Mouse (Mus musculus): ENCODE measurements around the gene Dnajc5g. TPM values are rescaled to one million over a fixed set of nuclear protein-coding genes. Genes with fewer than 3 reads are reported as not detected.

Dnajc5g gene
- polyA plus RNA-seq, 1 experiment from 2014 or later = not detected

DNA sequence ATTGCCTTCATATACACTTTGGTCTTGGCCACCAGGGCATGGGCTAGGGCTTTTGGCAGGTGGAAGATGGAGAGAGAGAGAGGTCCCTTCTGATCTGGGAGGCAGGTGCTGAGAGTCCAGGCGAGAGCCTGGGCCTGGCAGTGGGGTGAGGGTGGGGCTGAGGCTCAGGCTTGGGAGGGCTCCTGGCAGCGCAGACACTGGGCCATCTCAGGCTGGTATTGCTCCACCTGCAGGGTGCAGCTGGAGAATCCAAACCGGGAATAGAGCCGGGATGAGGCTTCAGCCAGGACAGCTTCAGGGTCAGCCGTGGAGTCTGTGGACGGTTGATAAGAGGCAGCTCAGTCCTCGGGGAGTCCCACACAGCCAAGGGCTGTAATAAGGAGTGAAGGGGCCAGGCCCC, 19.5 kb upstream of the Dnajc5g start:
- H3K9me3 ChIP-seq (replicated peaks) = no peaks in the 10 kb centered on the region
- H3K36me3 ChIP-seq = no peaks in the 10 kb centered on the region
- H3K9ac ChIP-seq = no peak overlapping the region
- H3K4me3 ChIP-seq = no peak overlapping the region
- peaks cover 84% of the 10 kb centered on the region for H3K27me3 ChIP-seq (replicated peaks)
- no peak for ATAC-seq
- no peak overlapping the region for H3K27ac ChIP-seq
- peaks cover 13% of the 10 kb centered on the region for H3K4me1 ChIP-seq
- H3K4me2 ChIP-seq = no peak overlapping the region
- WGBS (ENCODE audit: insufficient replicate concordance) = 27% methylated on average over 7 of the region's 7 CpGs

- 75% methylated on average over 2 of the region's 2 CpGs for WGBS (ENCODE audit: insufficient replicate concordance)
- no peaks in the 10 kb centered on the region for H3K9me3 ChIP-seq (replicated peaks)
- no peak overlapping the region for H3K9ac ChIP-seq
- no peak overlapping the region for H3K4me2 ChIP-seq
- H3K27ac ChIP-seq = no peak overlapping the region
- no peak for ATAC-seq
- peaks cover 89% of the 10 kb centered on the region for H3K27me3 ChIP-seq (replicated peaks)
- peaks cover 13% of the 10 kb centered on the region for H3K4me1 ChIP-seq
- H3K4me3 ChIP-seq = no peak overlapping the region
- H3K36me3 ChIP-seq = no peaks in the 10 kb centered on the region
Observed at GRCm38 (mm10) chr5:31087131-31087530, 19.0 kb upstream of the Dnajc5g start.

DNA sequence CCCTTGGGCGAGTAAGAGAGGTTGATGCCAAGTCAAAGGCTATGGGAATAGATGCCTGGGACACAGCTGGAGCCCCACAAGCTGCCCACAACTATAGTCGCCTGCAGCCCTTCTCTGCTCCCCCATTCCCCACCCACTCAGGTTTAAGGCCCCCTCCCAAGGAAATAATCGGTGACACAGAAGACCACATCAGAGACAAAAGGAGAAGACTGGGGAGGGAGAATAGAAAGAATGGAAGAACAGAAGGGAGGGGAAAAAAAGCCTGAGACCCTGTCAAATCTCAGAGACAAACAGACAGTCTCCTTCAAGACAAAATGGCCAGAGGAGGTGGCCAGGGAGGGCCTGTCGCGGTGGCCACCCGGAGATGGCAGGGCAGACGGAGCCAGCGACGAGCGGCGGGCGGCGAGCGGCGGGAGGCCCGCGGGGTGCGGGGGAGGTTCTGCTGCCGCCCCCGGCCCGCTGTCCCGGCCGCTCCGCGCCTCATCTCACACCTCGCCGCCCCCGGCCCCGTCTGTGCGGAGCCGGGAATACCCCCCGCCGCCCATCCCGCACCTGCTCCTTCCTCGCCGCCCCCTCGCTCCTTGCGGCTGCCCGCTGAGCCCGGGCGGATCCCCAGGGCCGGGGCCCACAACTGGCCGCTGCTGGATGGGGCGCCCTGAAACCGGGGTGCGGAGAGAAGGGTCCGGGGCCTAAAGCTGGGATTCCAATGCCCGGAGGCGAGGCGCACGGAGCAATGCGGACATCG, 13.7 kb upstream of the Dnajc5g start:
- no peak for ATAC-seq
- no peak overlapping the region for H3K27ac ChIP-seq
- H3K36me3 ChIP-seq = no peaks in the 10 kb centered on the region
- H3K4me1 ChIP-seq = peaks cover 29% of the 10 kb centered on the region
- no peaks in the 10 kb centered on the region for H3K9me3 ChIP-seq (replicated peaks)
- peak overlapping the region; percentile 30; the same call in 1 of the 2 replicates for H3K9ac ChIP-seq
- H3K27me3 ChIP-seq (replicated peaks) = peaks cover 99% of the 10 kb centered on the region
- H3K4me2 ChIP-seq = peak overlapping the region; percentile 64
- 5% methylated on average over 36 of the region's 53 CpGs for WGBS (ENCODE audit: insufficient replicate concordance)
- peak overlapping the region; percentile 40 for H3K4me3 ChIP-seq

GRCm38 (mm10) chr5:31093151-31094041, 12.7 kb upstream of the Dnajc5g start:
- Histone ChIP-seq H3K4me3 (peak overlapping the region; percentile 40), H3K9me3 (replicated peaks) (no peaks in the 10 kb centered on the region), H3K4me2 (peak overlapping the region; percentile 64), H3K9ac (no peak overlapping the region; the same call in 1 of the 2 replicates), H3K36me3 (no peaks in the 10 kb centered on the region), H3K27me3 (replicated peaks) (peaks cover 100% of the 10 kb centered on the region), H3K4me1 (peaks cover 29% of the 10 kb centered on the region), H3K27ac (no peak overlapping the region)
- WGBS (ENCODE audit: insufficient replicate concordance) = 2% methylated on average over 53 of the region's 54 CpGs
- ATAC-seq = peak; percentile 42; the same call in 1 of the 2 replicates

DNA sequence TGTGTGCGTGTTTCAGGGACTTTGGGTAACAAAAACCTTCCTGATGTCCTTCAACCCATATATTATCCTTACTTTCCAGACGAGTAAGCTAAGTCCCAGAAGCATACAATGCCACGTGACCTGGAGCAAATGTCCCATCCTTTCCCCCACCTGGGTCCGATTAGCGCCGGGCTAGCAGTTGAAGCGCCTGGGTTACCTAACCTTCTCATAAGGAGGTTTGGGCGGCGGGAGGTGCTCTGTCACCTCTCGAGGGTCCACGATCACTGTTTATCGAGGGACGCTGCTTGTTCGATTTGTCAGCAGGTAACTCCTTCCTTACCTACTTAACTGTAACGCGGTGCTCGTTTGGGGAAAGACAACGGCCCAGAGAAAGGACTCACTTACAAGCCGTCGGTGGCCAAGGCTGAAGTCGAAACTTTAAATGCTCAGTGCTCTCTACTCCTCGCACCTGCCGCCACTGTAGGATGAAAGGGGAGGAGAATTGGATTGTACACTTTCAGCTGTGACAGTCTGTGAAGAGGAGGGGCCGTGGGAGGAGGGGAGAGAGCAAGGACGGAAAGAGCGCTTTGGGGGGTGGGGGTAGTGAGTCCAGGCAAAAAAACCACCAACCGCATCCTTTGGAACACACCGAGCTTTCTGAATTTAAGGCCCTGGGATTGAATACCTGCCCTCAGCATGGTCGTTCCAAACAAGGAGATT, 11.8 kb upstream of the Dnajc5g start:
- 3% methylated on average over 28 of the region's 29 CpGs for WGBS (ENCODE audit: insufficient replicate concordance)
- no peak overlapping the region for H3K9ac ChIP-seq

DNA sequence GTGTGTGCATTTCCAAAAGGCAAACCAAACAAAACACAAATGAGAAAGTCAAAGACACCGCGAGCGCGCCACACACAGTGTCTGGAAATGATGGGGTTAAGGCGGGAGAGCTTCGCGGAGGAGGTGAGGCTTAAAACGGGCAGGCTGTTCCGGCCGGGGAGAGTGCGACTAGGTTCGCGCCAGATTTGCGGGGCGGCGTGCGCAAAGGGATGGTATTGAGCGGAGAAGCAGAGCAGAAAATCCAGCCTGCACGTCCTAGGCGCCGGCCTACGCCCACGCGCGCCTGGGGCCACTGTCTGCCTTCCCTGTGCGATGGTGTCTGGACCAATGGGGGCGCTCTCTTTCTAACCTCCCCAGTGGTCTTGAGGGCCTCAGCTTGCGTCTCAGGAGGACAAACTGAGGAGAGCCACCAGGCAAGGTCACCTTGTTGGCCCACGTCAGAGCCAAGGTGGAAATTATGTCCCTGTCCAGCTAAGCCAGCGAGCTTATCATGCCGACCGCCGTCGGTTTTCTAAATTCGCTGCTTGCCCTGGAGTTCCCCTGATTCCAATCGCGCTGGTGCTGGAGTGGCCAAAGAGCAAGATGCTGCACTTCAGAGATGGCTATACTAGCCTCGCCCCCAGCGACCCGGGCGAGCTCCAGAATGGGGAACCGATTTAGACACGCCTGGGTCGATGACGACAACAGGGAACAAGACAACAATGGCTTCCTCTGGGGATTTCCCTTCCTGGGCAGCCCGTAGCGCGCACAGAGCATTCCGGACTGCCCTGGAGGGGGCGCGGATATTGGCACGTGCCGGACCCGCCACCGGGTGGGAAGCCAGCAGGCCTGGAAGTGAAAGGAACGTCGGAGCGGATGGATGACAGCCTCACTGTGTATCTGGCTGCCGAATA, 11.0 kb upstream of the Dnajc5g start:
- no peak overlapping the region for H3K9ac ChIP-seq
- WGBS (ENCODE audit: insufficient replicate concordance) = 1% methylated on average over 59 of the region's 59 CpGs
- no peaks in the 10 kb centered on the region for H3K36me3 ChIP-seq
- no peak overlapping the region for H3K27ac ChIP-seq
- ATAC-seq = 0 out of 2 replicates have a peak, but pooled peaks have one; percentile 28
- H3K27me3 ChIP-seq (replicated peaks) = peaks cover 99% of the 10 kb centered on the region
- H3K4me2 ChIP-seq = peak overlapping the region; percentile 64
- H3K4me1 ChIP-seq = peaks cover 29% of the 10 kb centered on the region
- peak overlapping the region; percentile 40 for H3K4me3 ChIP-seq
- no peaks in the 10 kb centered on the region for H3K9me3 ChIP-seq (replicated peaks)

More for the DNA sequence above, 11.8 kb upstream of the Dnajc5g start:
- Histone ChIP-seq H3K4me3 (peak overlapping the region; percentile 40), H3K4me1 (peaks cover 29% of the 10 kb centered on the region), H3K36me3 (no peaks in the 10 kb centered on the region), H3K4me2 (peak overlapping the region; percentile 64), H3K27me3 (replicated peaks) (peaks cover 100% of the 10 kb centered on the region), H3K9me3 (replicated peaks) (no peaks in the 10 kb centered on the region), H3K27ac (no peak overlapping the region)
- ATAC-seq = no peak

- Histone ChIP-seq H3K9me3 (replicated peaks) (no peaks in the 10 kb centered on the region), H3K36me3 (no peaks in the 10 kb centered on the region), H3K4me1 (peaks cover 29% of the 10 kb centered on the region), H3K4me3 (peak overlapping the region; percentile 40; the same call in 1 of the 2 replicates), H3K4me2 (peak overlapping the region; percentile 64), H3K27ac (no peak overlapping the region), H3K27me3 (replicated peaks) (peaks cover 91% of the 10 kb centered on the region), H3K9ac (no peak overlapping the region)
- 32% methylated on average over 11 of the region's 11 CpGs for WGBS (ENCODE audit: insufficient replicate concordance)
- ATAC-seq = no peak
Observed at GRCm38 (mm10) chr5:31095711-31096480, 10.2 kb upstream of the Dnajc5g start.

- Histone ChIP-seq H3K27me3 (replicated peaks) (peaks cover 36% of the 10 kb centered on the region), H3K9ac (no peak within 1 kb of the TSS), H3K4me1 (no peaks in the 10 kb centered on the region), H3K4me2 (no peak within 1 kb of the TSS), H3K4me3 (no peak within 1 kb of the TSS), H3K27ac (no peak within 1 kb of the TSS), H3K36me3 (no peaks in the 10 kb centered on the region), H3K9me3 (replicated peaks) (no peaks in the 10 kb centered on the region)
- ATAC-seq = no peak
- 81% methylated on average over 18 of the region's 18 CpGs for WGBS (ENCODE audit: insufficient replicate concordance)
Observed at GRCm38 (mm10) chr5:31108000-31108490, 2.0 kb downstream of the Dnajc5g start, which contains the start of gene Slc30a3. TSS of gene Slc30a3 (minus strand) at chr5:31108237.

- peaks cover 25% of the 10 kb centered on the region for H3K27me3 ChIP-seq (replicated peaks)
- H3K27ac ChIP-seq = no peak overlapping the region
- ATAC-seq = no peak
- WGBS (ENCODE audit: insufficient replicate concordance) = 21% methylated on average over 7 of the region's 7 CpGs
- H3K4me2 ChIP-seq = no peak overlapping the region
- no peak overlapping the region for H3K4me3 ChIP-seq
- H3K9ac ChIP-seq = no peak overlapping the region
- no peaks in the 10 kb centered on the region for H3K9me3 ChIP-seq (replicated peaks)
- no peaks in the 10 kb centered on the region for H3K36me3 ChIP-seq
- no peaks in the 10 kb centered on the region for H3K4me1 ChIP-seq
Observed at GRCm38 (mm10) chr5:31110781-31111180, 4.7 kb downstream of the Dnajc5g start.

DNA sequence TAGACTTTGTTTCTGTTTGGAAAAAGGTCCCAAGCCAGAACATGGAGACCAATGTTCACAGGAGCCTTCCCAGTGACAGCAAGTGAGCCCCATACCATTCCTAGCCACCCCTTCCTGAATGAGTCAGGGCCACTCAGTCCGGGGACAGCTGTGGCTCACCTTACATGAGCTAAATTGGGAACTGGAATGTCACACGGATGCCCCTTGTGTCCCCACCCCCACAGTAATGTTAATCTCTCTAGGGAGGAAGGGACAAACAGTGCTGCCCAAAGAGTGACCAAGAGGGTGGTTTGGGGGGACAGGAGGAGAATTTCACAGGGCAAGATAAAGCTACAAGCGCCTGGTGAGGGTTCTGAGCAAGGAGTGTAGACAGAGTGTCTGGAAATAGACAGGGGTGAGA, 10.3 kb downstream of the Dnajc5g start, which contains the start of gene Trim54:
Gene Trim54, plus strand, starts transcription at position 359 of the 400 bp plus-strand sequence.
- H3K9me3 ChIP-seq (replicated peaks) = no peaks in the 10 kb centered on the region
- no peak within 1 kb of the TSS for H3K4me3 ChIP-seq
- H3K27me3 ChIP-seq (replicated peaks) = peaks cover 24% of the 10 kb centered on the region
- ATAC-seq = no peak
- 21% methylated on average over 3 of the region's 3 CpGs for WGBS (ENCODE audit: insufficient replicate concordance)
- H3K4me1 ChIP-seq = no peaks in the 10 kb centered on the region
- no peaks in the 10 kb centered on the region for H3K36me3 ChIP-seq
- H3K4me2 ChIP-seq = no peak within 1 kb of the TSS
- no peak within 1 kb of the TSS for H3K27ac ChIP-seq
- H3K9ac ChIP-seq = no peak within 1 kb of the TSS

All from liver, embryonic 12.5 days (tissue).